Mouse (Mus musculus): ENCODE results near the gene Fance. TPM values are rescaled to one million over a fixed set of nuclear protein-coding genes. Genes with fewer than 3 reads are reported as not detected.
"Not testable (repeated sequence)": the region's sequence is repeated elsewhere in the genome, so short reads cannot be mapped to it uniquely, and the experiment has no call there.

Fance gene
- polyA plus RNA-seq, 1 experiment = 42.0 TPM

- H3K27me3 ChIP-seq (ENCODE audit: control insufficient read depth, insufficient read depth, insufficient read length) = no peaks in the 10 kb centered on the region
- H3ac ChIP-seq (ENCODE audit: control insufficient read depth, insufficient read length, low read depth) = no peak overlapping the region
- H3K79me3 ChIP-seq (ENCODE audit: low read depth) = peaks cover 24% of the 10 kb centered on the region
- H3K36me3 ChIP-seq (ENCODE audit: control insufficient read depth, insufficient read depth) = no peaks in the 10 kb centered on the region
- TF ChIP-seq USF1 (IDR thresholded peaks at IDR 0.05; ENCODE audit: low read depth) (no peak), FOSL1 (IDR thresholded peaks at IDR 0.05; ENCODE audit: insufficient read depth, low read length, poor library complexity, severe bottlenecking) (no peak), CEBPB (IDR thresholded peaks at IDR 0.05; ENCODE audit: low read depth) (no peak), MYOG (IDR thresholded peaks at IDR 0.05; ENCODE audit: control insufficient read depth, extremely low read depth, insufficient read length) (no peak), MAX (IDR thresholded peaks at IDR 0.05) (no peak), CTCF (IDR thresholded peaks at IDR 0.05; ENCODE audit: control insufficient read depth, insufficient read depth, insufficient read length) (no peak), MYOD1 (IDR thresholded peaks at IDR 0.05; ENCODE audit: control insufficient read depth, insufficient read length, low read depth) (no peak)
- no peak overlapping the region for H3K4me3 ChIP-seq (ENCODE audit: insufficient read depth, poor library complexity, severe bottlenecking)
- peaks cover 33% of the 10 kb centered on the region for H3K79me2 ChIP-seq (ENCODE audit: control insufficient read depth, insufficient read depth)
These were observed 38.7 kb downstream of the Fance start for GRCm38 (mm10) chr17:28352018-28352417.

- Histone ChIP-seq H3K27me3 (ENCODE audit: control insufficient read depth, insufficient read depth, insufficient read length) (no peaks in the 10 kb centered on the region), H3K36me3 (ENCODE audit: control insufficient read depth, insufficient read depth) (no peaks in the 10 kb centered on the region), H3K79me2 (ENCODE audit: control insufficient read depth, insufficient read depth) (no peaks in the 10 kb centered on the region), H3K79me3 (ENCODE audit: low read depth) (peaks cover under 1% of the 10 kb centered on the region), H3K4me3 (ENCODE audit: insufficient read depth, poor library complexity, severe bottlenecking) (no peak overlapping the region), H3ac (ENCODE audit: control insufficient read depth, insufficient read length, low read depth) (no peak overlapping the region)
- TF ChIP-seq FOSL1 (IDR thresholded peaks at IDR 0.05; ENCODE audit: insufficient read depth, low read length, poor library complexity, severe bottlenecking) (no peak), MYOD1 (IDR thresholded peaks at IDR 0.05; ENCODE audit: control insufficient read depth, insufficient read length, low read depth) (no peak), MYOG (IDR thresholded peaks at IDR 0.05; ENCODE audit: control insufficient read depth, extremely low read depth, insufficient read length) (no peak), MAX (IDR thresholded peaks at IDR 0.05) (no peak), CTCF (IDR thresholded peaks at IDR 0.05; ENCODE audit: control insufficient read depth, insufficient read depth, insufficient read length) (no peak), USF1 (IDR thresholded peaks at IDR 0.05; ENCODE audit: low read depth) (no peak), CEBPB (IDR thresholded peaks at IDR 0.05; ENCODE audit: low read depth) (no peak)
These were observed 42.6 kb downstream of the Fance start for GRCm38 (mm10) chr17:28355871-28356270.

- H3K36me3 ChIP-seq (ENCODE audit: control insufficient read depth, insufficient read depth); H3K4me3 ChIP-seq (ENCODE audit: insufficient read depth, poor library complexity, severe bottlenecking); H3ac ChIP-seq (ENCODE audit: control insufficient read depth, insufficient read length, low read depth); H3K27me3 ChIP-seq (ENCODE audit: control insufficient read depth, insufficient read depth, insufficient read length); H3K79me2 ChIP-seq (ENCODE audit: control insufficient read depth, insufficient read depth); H3K79me3 ChIP-seq (ENCODE audit: low read depth): not testable (repeated sequence)
These were observed 45.4 kb downstream of the Fance start for GRCm38 (mm10) chr17:28358576-28359261.

- TF ChIP-seq CEBPB (IDR thresholded peaks at IDR 0.05; ENCODE audit: low read depth) (no peak), USF1 (IDR thresholded peaks at IDR 0.05; ENCODE audit: low read depth) (no peak), MAX (IDR thresholded peaks at IDR 0.05) (no peak), MYOG (IDR thresholded peaks at IDR 0.05; ENCODE audit: control insufficient read depth, extremely low read depth, insufficient read length) (no peak), FOSL1 (IDR thresholded peaks at IDR 0.05; ENCODE audit: insufficient read depth, low read length, poor library complexity, severe bottlenecking) (no peak), MYOD1 (IDR thresholded peaks at IDR 0.05; ENCODE audit: control insufficient read depth, insufficient read length, low read depth) (no peak), CTCF (IDR thresholded peaks at IDR 0.05; ENCODE audit: control insufficient read depth, insufficient read depth, insufficient read length) (no peak)
- Histone ChIP-seq H3K36me3 (ENCODE audit: control insufficient read depth, insufficient read depth) (no peaks in the 10 kb centered on the region), H3K79me3 (ENCODE audit: low read depth) (no peaks in the 10 kb centered on the region), H3K79me2 (ENCODE audit: control insufficient read depth, insufficient read depth) (no peaks in the 10 kb centered on the region), H3K27me3 (ENCODE audit: control insufficient read depth, insufficient read depth, insufficient read length) (no peaks in the 10 kb centered on the region), H3K4me3 (ENCODE audit: insufficient read depth, poor library complexity, severe bottlenecking) (no peak overlapping the region), H3ac (ENCODE audit: control insufficient read depth, insufficient read length, low read depth) (no peak overlapping the region)
These were observed 47.4 kb downstream of the Fance start for GRCm38 (mm10) chr17:28360531-28361277.

- H3K36me3 ChIP-seq (ENCODE audit: control insufficient read depth, insufficient read depth) = no peaks in the 10 kb centered on the region
- H3K79me3 ChIP-seq (ENCODE audit: low read depth) = no peaks in the 10 kb centered on the region
- H3K27me3 ChIP-seq (ENCODE audit: control insufficient read depth, insufficient read depth, insufficient read length) = no peaks in the 10 kb centered on the region
- TF ChIP-seq MYOD1 (IDR thresholded peaks at IDR 0.05; ENCODE audit: control insufficient read depth, insufficient read length, low read depth) = no peak
- TF ChIP-seq CEBPB (IDR thresholded peaks at IDR 0.05; ENCODE audit: low read depth) = no peak
- TF ChIP-seq FOSL1 (IDR thresholded peaks at IDR 0.05; ENCODE audit: insufficient read depth, low read length, poor library complexity, severe bottlenecking) = no peak
- no peak for TF ChIP-seq MYOG (IDR thresholded peaks at IDR 0.05; ENCODE audit: control insufficient read depth, extremely low read depth, insufficient read length)
- TF ChIP-seq USF1 (IDR thresholded peaks at IDR 0.05; ENCODE audit: low read depth) = no peak
- TF ChIP-seq CTCF (IDR thresholded peaks at IDR 0.05; ENCODE audit: control insufficient read depth, insufficient read depth, insufficient read length) = no peak
- TF ChIP-seq MAX (IDR thresholded peaks at IDR 0.05) = no peak
- no peak overlapping the region for H3K4me3 ChIP-seq (ENCODE audit: insufficient read depth, poor library complexity, severe bottlenecking)
- H3ac ChIP-seq (ENCODE audit: control insufficient read depth, insufficient read length, low read depth) = no peak overlapping the region
- H3K79me2 ChIP-seq (ENCODE audit: control insufficient read depth, insufficient read depth) = no peaks in the 10 kb centered on the region
These were observed 48.8 kb downstream of the Fance start for GRCm38 (mm10) chr17:28361921-28362652.

Measured in C2C12 (cell line).